Mouse (Mus musculus): ENCODE measurements around the gene Tfeb.

Gene Tfeb

DNA sequence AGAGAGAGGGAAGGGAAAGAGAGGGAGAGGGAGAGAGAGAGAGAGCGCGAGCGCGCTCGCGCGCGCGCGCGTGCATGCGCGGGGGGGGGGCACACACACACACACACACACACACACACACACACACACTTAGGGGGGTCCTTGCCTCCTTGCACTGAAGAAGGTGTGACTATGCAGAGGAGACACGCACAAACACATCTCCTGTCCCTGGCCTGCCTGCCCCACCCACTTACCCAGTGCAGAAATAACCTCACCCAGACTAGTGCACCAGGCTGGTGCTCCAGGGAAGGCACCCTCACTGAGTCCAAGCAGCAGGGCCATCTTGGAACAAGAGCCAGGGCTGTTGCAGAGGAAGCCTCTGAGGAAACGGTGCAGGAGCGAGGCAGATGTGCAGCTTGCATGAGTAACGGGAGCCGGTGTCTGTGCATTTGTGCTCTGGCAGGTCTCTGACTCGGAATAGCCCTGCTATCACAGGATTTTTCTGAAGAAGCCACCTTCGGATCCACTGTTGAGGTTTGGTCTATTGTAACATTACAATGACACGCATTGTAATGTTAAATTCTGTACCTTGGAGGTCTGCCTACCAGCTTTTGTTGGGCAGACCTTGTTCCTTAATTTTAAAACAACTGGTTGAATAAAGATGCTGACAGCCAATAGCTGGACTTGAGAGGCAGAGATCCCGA lies 23.8 kb upstream of the Tfeb start:
- DNase-seq: no peak

DNA sequence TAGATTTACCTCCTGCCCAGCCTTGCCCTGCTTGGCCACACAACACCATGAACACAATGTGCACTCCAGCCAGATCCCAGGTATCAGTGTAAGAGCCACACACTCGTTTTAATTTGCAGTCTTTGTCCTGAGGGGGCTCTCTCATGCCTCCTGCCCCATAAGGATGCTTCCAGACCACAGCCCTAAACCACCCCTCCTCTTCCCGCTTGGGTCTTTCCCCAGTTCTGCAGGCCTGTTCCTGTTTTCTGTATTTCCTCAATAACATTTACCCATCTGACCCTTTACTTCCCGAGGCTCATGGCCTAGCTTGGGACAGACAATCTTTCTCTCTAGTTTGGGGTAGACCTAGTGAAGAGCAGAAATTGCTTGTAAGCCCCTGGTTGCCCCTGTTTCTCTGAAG lies 21.8 kb upstream of the Tfeb start:
- no peak for DNase-seq

DNA sequence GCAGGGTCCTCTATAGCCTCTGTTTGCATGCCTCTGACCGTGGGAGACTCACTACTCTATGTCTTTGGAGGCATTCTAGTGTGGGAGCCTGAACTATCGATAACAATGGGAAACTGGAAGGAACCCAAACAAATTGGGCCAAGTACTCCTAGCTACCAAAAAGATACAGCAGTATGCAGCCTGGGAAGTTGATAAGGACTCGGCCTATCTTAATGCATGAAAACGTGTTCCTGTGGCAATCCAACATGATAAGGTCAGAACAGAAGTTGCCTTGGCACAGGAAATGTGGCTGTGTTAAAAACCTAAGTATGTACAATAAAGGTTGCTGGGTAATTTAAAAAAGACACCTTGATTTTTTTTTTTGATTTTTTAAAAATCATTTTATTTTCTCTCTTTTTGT lies 15.6 kb upstream of the Tfeb start:
- DNase-seq: no peak

DNA sequence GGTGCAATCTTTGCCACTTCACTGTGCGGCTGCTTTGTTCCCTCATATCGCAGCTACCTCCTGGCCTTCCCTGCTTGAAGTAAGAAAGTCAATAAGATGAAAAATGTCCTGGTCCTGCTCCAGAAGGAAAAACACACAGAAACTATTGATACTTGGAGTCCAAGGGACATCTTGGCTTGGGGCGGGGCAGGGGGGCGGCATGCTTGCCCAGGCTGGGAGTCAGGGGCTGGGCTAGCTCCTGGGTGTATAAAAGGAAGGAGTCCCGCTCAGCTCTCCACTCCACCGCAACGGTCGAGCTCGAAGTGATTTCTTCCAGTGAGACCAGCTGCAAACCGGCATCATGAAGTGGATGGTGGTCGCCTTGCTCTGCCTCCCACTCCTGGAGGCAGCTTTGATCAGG lies 10.3 kb upstream of the Tfeb start, which contains the start of gene Pgc:
TSS of gene Pgc (plus strand) at position 277 of the 400 bp plus-strand sequence.
- peak in 1 of 2 experiments; percentile 51 for DNase-seq

DNA sequence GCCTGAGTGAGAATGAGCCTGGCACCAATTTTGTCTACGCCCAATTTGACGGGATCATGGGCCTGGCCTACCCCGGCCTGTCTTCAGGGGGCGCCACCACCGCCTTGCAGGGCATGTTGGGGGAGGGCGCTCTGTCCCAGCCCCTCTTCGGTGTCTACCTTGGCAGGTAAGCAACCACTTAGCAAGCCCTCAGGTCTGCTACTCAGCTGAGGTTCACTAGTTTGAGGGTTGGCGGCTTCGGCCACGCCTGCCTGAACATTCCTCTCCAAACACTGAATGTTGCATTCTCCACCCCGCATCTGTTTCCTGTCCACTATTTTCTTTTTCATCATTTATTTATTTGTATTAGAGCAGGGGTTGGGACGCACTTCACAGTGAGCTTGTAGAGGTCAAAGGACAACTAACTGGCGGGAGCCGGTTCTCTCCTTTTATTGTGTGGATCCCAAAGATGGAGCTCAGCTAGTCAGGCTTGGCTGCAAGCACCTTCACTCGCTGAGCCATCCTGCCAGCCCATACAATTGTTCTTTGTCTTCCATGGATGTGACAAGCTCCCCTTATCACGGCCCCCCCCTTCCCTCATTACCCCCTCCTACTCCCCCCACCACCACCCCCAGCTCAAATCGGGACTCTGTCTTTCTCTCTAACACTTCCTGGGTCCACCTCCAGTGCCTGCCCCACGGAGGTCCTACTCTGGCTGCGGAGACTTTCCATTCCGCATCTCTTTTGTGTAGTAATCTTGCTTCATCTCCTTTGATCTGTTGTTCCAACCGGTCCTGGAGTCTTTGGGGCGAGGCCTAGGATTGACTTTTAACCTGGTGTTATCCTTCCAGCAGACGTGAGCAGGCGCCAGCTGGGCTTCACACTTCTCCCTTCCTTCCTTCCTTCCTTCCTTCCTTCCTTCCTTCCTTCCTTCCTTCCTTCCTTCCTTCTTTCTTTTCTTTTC lies 5.9 kb upstream of the Tfeb start:
- peak; percentile 66 to 75 for DNase-seq

DNA sequence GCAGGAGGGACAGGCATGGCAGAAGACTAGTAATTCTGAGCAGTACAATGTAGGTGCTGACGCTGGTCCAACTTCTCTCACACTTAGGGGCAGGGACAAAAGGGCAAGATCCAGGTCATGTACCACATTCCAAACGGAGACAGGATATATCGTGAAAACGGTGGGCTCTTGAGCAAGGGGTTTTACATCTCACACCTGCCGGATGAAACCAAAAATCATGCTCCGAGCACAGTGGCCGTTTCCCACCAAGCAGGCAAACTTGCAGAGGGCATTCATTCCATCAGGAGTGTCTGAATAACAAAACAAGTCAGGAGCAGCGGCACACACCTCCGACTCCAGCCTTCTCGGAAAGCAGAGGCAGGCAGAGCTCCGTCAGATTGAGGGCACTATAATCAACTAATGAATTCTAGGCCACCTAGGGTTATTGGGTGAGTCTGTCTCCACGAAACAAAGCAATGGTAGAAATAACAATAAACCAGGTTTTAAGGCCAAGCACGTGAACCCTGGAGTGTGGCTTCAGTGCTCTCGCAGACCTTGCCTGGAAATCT lies 1.2 kb upstream of the Tfeb start:
- no peak for DNase-seq

DNA sequence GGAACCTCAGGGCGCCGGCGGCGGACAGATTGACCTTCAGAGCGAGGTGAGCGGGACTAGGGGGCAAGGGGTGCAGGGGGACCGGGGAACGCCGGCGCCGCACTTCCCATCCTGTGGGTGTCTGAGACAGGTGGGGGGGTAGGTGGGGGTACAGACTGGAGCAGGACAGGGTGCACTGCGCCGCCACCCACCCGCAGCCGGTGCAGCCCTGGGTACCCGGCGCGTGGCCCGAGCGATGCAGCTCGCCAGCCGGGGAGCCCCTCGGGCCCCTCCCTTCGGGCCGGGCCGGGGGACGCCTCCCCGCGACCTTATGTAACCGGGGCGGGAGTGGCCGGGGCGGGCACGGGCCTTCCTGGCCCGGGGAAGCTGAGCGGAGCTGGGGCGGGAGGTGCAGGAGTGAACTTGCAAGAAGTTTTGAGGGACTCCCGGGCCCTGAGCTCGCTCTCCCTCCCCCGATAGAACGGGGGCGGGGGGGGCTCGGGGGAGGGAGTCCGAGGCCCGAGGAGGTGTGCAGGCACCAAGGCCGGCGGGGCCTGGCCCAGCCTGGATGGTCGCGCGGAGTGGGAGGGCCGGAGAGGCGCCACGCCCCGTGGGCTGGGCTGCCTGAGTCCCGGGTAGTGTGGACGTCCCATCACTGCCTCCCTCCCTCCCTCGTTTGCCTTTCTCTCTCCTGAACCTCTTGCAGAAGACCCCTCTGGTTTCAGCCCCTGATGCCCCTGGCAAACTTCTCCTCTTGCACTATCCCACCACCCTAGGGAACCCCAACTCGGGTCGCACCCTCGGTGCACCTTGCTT lies 638 bp downstream of the Tfeb start:
- peak; percentile 92 to 95 for DNase-seq

DNA sequence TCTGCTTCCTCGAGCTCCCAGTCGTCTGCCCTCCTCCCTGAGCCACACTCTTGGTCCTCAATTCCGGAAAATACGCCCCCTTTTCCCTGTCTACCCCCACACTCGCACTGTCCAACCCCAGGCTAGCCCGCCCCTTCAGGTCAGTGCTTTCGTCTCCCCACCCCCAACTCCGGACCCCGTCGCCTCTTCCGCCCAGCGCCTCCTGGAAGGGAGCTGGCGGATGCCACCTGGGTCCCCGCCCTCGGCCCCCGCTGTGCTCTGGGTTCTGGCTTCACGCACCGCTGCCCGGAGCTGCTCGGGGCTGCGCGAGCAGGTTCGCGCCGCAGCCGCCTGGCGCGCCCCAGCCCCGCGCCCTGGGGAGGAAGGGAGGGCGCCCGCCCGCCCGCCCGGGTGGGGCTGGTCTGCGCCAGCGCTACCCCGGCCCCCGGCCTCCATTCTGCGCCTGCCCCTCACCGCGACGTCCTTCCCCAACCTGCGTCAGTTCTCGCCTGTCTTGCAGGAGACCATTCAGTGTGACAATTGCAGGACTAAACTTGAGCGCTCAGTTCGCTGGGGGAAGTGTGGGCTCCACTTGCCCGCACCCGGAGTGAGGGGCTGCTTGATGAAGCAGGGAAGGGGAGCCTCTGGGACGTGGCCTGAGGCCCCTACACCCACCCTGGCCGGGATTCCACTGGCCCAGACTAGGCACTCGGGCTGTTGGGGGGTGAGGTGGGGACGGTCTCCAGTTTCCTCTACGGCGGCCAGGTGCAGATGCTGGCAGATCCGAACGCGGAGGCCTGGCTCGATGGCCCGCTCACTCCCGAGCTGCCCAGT lies 1.4 kb downstream of the Tfeb start:
- peak; percentile 70 to 78 for DNase-seq

DNA sequence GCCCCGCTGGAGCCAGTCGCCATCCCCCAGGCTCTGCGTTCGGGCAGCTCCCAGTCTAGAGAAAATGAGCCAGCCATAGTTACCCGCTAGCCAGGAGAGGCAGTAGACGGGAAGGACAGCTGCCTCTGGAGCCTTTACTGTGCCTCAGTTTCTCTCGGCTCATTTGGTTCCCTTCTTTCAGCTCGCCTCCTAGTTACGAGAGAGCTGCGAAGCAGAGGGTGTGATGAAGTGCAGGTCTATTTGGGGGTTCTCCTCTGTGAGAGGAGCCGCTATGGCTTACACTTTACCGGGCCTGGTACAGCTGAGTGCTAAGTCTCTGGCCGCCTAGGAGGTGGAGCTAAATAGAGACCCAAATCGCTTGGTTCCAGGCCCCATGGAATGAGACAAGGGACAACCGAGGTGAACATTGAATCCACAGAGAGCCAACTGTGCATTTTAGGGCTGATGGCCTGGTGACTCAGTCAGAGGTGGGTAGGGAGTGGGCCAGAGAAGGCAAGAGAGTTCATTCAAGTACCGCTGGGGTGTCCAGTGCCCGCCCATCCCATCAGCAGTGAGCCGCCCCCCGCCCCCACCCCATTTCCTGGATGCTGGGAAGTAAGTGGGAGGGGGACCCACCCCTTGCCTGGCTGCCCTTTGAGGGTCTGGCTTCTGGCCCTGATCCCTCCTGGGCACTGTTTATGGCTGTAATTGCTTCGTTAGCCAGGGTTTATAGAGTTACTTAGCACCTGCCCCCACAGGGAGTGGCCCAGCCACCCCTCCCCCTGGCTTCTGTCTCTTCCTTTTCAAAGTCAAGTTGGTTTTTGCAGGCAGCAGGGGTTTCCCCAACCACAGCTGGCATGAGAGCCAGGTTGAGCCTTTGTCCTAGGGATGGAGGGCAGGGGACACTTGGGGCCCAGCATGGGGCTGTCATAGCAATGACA lies 2.3 kb downstream of the Tfeb start:
- peak; percentile 36 to 44 for DNase-seq

DNA sequence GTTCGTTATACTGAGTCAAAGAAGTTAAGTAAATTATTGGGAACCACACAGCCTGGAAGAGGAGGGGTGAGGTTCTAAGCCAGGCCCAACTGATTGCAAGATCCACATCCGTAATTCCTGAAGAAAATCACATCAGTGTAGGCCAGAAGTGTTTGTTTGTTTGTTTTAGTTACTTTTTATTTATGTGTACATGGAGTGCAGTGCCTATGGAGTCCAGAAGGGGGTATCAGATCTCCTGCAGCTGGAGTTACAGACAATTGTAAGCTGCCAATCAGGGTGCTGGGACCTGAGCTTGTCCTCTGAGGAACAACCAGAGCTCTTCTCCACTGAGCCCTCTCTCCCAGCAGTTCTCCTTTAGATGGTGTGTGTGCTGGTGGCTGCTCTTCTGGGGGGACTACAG lies 3.4 kb downstream of the Tfeb start:
- no peak for DNase-seq

DNA sequence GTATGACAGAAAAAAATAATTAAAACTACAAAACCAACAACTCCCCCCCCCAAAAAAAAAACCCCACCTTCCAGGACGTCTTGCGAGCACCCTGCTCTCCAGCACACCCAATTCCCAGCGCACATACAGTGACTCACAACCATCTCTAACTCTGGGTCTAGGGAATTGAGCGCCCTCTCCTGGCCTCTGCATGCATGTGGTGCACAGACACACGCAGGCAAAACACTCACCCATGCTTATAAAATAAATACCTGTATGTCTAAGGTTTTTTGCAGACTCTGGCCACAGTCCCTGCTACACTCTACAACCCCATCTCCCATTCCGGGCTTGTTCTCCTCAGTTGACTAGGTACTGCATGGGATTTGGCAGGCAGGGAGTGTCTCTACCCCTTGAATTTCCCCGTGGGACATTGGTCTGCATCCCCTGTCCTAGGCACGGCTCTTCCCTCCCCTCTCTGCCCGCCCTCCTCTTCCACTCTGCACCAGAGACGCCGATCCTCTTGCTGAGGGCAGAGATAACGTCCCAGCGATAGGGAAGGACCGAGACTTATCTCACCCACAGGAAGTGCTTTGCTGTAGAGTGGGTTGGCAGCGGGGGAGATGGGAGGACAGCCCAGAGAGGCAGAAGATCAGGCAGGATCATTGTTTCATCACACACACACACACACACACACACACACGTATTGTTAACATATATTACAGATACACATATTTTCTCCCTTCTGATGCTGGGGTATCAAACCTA lies 6.3 kb downstream of the Tfeb start:
- no peak for DNase-seq

DNA sequence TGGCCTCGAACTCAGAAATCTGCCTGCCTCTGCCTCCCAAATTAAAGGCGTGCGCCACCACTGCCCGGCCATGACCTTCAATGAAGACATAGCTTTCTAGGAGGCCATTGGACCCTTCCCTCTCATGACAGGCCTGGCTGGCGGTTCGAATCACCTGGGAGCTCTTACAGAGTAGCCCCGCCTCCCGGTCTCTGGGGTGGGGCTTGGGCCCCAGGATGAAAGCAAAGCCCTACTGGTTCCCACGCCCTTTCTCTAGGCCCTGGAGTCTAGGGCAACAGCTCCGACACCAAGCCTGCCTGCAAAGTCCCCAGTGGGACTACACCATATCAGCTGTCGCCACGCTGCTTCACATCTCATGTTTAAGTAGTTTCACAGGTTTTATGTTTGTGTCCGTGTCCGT lies 7.3 kb downstream of the Tfeb start:
- DNase-seq: no peak

DNA sequence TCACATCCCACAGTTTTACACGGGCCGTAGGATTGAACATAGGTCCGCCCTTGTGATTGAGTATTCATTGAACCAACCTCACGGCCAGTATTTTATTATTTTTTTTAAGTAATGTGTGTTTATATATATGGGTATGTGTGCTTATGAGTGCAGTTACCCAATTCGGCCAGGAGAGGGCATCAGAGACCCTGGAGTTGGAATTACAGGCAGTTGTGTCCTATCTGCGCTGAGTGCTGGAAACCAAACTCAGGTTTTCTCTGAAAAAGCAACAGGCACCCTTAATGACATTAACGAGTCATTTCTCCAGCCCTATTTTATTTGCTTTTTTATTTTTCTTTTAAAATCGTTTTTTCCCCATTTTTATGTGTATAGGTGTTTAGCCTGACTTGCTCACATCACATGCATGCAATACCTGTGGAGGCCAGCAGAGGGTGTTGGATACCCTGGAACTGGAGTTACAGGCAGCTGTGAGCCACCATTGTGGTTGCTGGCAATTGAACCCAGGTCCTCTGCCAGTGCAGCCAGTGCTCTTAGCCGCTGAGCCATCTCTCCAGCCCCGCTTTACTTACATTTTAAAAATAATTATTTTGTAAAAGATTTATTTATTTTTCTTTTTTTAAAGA lies 8.0 kb downstream of the Tfeb start:
- no peak for DNase-seq

DNA sequence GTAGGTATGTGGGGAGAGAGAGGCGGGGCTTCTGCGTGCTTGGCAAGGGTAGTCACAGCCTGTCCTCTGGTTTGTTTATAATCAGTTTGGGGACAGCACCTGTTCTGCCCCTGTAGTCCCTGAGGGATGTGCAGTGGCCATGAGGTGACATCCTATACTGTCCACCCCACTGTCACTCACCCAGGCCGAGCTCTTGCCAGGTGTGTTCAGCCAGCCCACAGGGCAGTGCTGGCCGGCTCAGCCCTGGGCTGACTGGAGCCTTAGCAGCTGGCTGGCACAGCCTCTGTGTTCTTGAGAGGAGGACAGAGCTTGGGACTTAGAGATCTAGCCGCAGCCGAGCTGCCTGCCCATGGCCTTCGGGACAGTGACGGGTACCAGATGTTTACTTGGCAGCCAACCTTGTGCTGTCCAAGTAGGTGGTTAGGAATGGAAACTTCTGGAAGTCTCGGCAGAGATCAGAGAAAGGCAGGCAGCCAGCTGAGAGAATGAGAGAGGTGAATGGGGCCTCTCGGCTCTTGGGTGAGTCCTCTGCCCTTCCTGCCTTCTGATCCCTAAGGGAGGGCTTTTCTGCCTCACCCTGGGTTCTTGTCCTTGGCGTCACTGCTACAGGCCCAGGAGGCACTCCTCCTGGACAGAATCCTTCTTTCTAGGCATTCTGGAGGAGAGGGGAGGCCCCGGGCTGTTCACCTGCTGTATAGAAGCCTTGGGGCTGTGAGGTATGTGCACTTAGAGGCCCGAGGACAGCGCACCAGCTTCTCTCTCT lies 12.1 kb downstream of the Tfeb start:
- DNase-seq: peak; percentile 67 to 87

DNA sequence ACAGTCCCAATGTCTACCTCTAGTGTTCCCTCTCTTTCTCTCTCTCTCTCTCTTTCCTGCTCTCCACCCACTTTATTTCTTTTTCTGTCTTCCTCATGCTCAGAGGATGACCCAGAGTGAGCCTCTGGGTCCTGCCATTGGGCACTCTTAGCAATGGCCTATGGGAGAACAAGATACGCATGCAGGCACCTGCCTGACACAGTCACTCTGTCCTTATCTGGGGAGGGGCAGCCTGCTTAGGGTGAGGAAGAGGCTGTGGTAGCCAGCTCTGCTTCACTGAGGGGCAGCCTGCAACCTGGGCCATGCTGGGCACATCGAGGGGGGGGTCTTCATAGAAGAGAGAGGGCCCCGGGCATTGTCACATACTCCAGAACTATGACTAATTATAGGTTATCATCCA lies 12.8 kb downstream of the Tfeb start:
- DNase-seq: no peak

DNA sequence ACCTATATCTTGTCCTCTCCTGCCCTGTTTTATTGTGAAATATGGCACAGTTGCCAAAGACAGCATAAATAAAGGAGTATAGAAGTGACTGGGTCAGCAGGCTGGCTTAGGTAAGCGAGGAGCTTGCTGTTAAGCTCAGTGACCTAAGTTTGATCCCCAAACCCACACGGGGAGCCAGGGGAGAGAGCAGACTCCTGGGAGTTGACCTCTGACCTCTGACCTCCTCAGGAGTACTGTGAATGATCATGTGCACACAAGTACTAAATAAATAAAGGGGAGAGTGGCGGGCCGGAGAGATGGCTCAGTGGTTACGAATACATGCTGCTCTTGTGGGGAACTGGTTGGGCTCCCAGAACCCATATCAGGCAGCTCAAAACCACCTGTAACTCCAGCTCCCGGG lies 13.3 kb downstream of the Tfeb start:
- DNase-seq: no peak

DNA sequence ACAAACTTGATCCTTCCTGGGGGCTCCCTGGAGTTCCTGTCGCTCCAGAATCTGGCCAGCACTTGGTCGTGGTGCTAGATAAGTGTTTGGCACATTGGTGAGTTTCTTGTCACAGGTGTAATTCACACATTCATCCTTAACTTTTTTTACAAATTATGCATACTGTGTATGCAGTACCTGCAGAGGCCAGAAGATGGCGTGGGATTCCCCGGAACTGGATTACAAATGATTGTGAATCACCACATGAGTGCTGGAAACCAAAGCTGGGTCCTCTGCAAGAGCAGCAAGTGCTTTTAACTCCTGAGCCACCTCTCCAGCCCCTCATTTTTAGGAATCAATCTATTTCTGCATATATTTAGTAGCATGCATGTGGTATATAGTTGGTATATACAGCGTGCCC lies 15.0 kb downstream of the Tfeb start:
- DNase-seq: no peak

DNA sequence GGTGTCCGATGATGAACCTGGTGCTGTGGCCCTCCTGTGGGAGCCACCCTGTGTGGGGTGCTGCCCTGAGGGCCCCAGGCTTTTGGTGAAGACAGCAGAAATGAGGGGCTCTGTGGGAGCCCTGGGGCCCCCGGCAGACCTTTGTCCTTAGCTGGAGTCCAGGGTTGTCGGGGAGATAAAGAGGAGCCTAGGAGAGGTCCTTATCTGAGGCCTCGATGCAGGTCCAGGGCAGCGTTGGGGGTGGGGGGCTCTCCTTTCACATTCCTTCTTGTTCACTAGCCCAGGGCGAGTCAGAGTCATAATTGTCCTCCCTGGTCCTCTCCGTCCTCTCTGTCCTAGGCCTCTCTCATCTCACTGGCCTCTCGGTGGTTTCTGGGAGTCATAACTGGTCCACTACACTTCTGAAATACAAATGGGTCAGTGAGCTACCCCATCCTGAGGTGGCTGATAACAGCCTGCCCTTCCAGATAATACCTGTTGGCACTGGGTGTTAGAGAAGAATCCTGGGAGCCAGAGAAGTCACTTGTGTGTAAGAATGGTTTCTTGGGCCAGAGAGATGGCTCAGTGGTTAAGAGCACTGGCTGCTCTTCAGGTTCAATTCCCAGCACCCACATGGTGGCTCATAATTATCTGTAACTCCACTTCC lies 16.4 kb downstream of the Tfeb start:
- no peak for DNase-seq

Measured in lung, postnatal 4 days (tissue).